Mouse (Mus musculus): ENCODE measurements around the gene Pdlim4. TPM values are rescaled to one million over a fixed set of nuclear protein-coding genes. Genes with fewer than 3 reads are reported as not detected.

Gene Pdlim4
- polyA plus RNA-seq, 1 experiment from 2014 or later: 3.9 TPM

DNA sequence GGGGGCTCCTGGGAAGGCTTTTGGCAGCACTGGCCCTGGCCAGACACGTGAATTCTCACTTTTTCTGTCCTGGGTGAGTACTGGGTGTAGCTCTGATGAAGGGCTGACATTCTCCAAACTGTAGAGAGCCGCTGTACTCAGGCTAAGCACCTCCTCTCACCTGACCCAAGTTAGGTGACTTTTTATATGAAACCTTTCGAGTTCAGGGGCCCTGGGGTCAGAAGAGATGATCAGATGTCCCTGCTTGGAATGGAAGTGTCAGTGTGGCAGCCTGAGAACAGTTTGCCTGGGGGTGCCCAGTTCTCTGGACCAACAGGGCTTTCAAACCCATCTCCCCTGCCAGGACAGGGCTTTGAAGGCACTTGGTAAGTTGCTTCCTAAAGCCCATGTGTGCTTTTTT is 39.3 kb upstream of the Pdlim4 start:
- no peak overlapping the region for H3K4me3 ChIP-seq (replicated peaks)
- peaks cover 12% of the 10 kb centered on the region for H3K4me1 ChIP-seq (replicated peaks)
- no peak overlapping the region for H3K9ac ChIP-seq
- peaks cover 5% of the 10 kb centered on the region for H3K27me3 ChIP-seq
- H3K4me2 ChIP-seq: no peak overlapping the region
- ATAC-seq (ENCODE audit: insufficient read depth): no peak
- H3K36me3 ChIP-seq (replicated peaks): no peaks in the 10 kb centered on the region
- 41% methylated on average over 3 of the region's 3 CpGs for WGBS (ENCODE audit: insufficient replicate concordance)
- H3K27ac ChIP-seq (replicated peaks): no peak overlapping the region
- no peaks in the 10 kb centered on the region for H3K9me3 ChIP-seq (replicated peaks)

DNA sequence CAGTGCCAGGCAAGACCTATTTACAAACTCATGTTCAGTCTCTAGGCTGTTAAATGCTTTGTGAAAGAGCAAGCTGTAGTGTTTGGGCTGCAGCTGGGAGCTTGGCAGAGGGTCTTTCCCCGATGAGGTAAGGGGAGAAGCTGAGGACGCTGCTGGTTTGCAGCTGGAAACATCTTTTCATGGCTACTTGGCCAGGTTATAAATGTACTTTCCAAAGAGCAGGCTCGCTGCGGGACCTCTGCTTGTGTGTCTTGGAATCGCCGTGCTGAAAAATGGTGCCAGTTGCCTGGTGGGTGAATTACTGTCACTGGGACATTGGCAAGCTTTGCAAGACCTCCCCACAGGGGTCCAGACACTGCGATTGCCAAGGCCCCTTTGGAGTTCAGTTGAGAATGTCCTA is 38.4 kb upstream of the Pdlim4 start:
- peaks cover 13% of the 10 kb centered on the region for H3K27me3 ChIP-seq
- WGBS (ENCODE audit: insufficient replicate concordance): 71% methylated on average over 7 of the region's 7 CpGs
- H3K36me3 ChIP-seq (replicated peaks): no peaks in the 10 kb centered on the region
- H3K9me3 ChIP-seq (replicated peaks): no peaks in the 10 kb centered on the region
- H3K4me3 ChIP-seq (replicated peaks): no peak overlapping the region
- H3K27ac ChIP-seq (replicated peaks): no peak overlapping the region
- H3K4me2 ChIP-seq: no peak overlapping the region
- no peak overlapping the region for H3K9ac ChIP-seq
- no peak for ATAC-seq (ENCODE audit: insufficient read depth)
- H3K4me1 ChIP-seq (replicated peaks): peaks cover 7% of the 10 kb centered on the region; the same call in 1 of the 2 replicates

- Histone ChIP-seq H3K4me1 (replicated peaks) (0 out of 2 replicates have a peak, but pooled peaks cover 4% of the 10 kb centered on the region), H3K9ac (no peak overlapping the region), H3K9me3 (replicated peaks) (no peaks in the 10 kb centered on the region), H3K36me3 (replicated peaks) (no peaks in the 10 kb centered on the region), H3K27ac (replicated peaks) (no peak overlapping the region), H3K27me3 (peaks cover 18% of the 10 kb centered on the region), H3K4me3 (replicated peaks) (no peak overlapping the region), H3K4me2 (no peak overlapping the region)
- 64% methylated on average over 3 of the region's 3 CpGs for WGBS (ENCODE audit: insufficient replicate concordance)
- no peak for ATAC-seq (ENCODE audit: insufficient read depth)
Measured at GRCm38 (mm10) chr11:54106676-54107075, 37.9 kb upstream of the Pdlim4 start.

DNA sequence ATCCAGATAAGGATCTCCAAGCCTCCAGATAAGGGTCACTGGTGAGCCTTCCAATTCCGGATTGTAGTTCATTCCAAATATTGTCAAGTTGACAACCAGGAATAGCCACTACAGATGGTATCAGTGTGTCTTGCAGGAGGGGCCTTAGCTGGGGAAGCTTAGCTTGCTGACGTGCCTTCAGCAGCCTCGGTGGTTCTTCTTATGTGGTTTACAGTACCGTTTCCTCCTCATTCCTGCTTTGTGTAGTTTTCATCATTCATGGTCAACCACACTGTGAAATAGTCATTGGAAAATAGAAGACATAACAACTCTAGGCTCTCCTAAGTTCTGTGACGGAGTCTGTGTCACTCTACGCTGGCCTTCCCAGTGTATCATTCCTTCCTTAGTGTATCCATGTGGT is 36.2 kb upstream of the Pdlim4 start:
- WGBS (ENCODE audit: insufficient replicate concordance): 43% methylated on average over 6 of the region's 6 CpGs

DNA sequence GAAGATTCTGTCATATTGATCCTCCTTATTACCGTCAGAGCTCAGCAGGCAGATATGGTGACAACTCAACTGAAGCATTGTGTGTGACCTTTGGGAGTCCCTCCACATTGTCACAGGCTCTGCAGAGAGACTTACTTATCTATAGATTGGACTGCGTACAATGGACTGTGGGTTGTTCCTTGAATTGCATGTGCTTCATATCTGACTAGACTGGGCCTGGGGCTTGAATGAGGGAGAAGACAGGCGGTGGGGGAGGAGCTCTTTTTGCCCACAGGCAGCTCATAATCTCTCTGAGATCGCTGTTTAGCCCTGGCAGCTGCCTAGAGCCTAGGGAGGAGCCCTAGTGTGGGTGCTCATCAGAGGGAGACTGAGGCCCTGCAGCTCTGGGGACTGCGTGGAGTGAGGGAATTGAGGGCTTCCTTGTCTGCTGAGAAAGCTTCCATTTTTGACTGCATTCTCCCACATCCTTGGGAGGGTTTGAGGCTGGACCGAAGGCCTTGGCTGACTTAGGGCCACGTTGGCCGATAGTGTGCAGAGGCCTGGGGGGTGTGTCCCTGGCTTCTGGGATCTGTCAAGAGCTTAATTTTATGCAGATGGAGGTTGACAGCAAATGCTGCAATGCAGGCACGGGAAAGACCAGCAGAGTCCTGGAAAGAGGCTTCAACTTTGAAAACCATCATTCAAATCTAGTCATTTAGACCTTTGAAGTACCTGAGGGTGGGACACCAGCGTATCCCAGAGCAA is 34.1 kb upstream of the Pdlim4 start:
- Histone ChIP-seq H3K4me2 (no peak overlapping the region), H3K9me3 (replicated peaks) (no peaks in the 10 kb centered on the region), H3K9ac (no peak overlapping the region), H3K36me3 (replicated peaks) (no peaks in the 10 kb centered on the region), H3K27me3 (peaks cover 51% of the 10 kb centered on the region), H3K4me1 (replicated peaks) (peaks cover 19% of the 10 kb centered on the region), H3K4me3 (replicated peaks) (no peak overlapping the region), H3K27ac (replicated peaks) (no peak overlapping the region)
- WGBS (ENCODE audit: insufficient replicate concordance): 48% methylated on average over 10 of the region's 10 CpGs
- ATAC-seq (ENCODE audit: insufficient read depth): peak; percentile 18; the same call in 1 of the 2 replicates

More for the DNA sequence above, 36.2 kb upstream of the Pdlim4 start:
- no peak overlapping the region for H3K4me2 ChIP-seq
- no peak for ATAC-seq (ENCODE audit: insufficient read depth)
- H3K9ac ChIP-seq: no peak overlapping the region
- H3K4me3 ChIP-seq (replicated peaks): no peak overlapping the region
- H3K27ac ChIP-seq (replicated peaks): no peak overlapping the region
- peaks cover 35% of the 10 kb centered on the region for H3K27me3 ChIP-seq
- peaks cover 19% of the 10 kb centered on the region for H3K4me1 ChIP-seq (replicated peaks)
- no peaks in the 10 kb centered on the region for H3K9me3 ChIP-seq (replicated peaks)
- no peaks in the 10 kb centered on the region for H3K36me3 ChIP-seq (replicated peaks)

DNA sequence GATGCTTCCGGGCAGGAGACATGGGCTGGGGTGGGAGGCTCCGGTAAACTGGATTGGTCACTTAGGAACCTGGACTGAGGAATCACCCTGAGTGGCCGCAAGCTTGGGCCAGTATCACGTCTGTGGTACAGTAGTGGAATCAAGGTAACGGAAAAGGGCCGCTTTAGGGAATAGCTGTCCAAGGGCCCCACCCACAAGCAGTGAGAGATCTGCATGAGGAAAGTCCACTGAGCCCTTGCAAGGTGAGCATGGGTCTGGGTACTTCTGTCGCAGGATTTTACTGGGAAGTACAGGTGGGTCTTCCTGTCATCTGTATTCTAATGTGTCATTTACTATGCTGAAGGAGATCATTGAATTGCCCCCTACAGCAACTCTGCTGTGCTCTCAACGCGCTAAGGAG is 32.9 kb upstream of the Pdlim4 start:
- H3K27me3 ChIP-seq: peaks cover 52% of the 10 kb centered on the region
- H3K4me3 ChIP-seq (replicated peaks): no peak overlapping the region
- peak overlapping the region; percentile 79; the same call in 1 of the 2 replicates for H3K4me2 ChIP-seq
- ATAC-seq (ENCODE audit: insufficient read depth): no peak
- no peak overlapping the region for H3K27ac ChIP-seq (replicated peaks)
- H3K9me3 ChIP-seq (replicated peaks): no peaks in the 10 kb centered on the region
- H3K36me3 ChIP-seq (replicated peaks): no peaks in the 10 kb centered on the region
- no peak overlapping the region for H3K9ac ChIP-seq
- peaks cover 19% of the 10 kb centered on the region for H3K4me1 ChIP-seq (replicated peaks)
- 69% methylated on average over 9 of the region's 9 CpGs for WGBS (ENCODE audit: insufficient replicate concordance)

DNA sequence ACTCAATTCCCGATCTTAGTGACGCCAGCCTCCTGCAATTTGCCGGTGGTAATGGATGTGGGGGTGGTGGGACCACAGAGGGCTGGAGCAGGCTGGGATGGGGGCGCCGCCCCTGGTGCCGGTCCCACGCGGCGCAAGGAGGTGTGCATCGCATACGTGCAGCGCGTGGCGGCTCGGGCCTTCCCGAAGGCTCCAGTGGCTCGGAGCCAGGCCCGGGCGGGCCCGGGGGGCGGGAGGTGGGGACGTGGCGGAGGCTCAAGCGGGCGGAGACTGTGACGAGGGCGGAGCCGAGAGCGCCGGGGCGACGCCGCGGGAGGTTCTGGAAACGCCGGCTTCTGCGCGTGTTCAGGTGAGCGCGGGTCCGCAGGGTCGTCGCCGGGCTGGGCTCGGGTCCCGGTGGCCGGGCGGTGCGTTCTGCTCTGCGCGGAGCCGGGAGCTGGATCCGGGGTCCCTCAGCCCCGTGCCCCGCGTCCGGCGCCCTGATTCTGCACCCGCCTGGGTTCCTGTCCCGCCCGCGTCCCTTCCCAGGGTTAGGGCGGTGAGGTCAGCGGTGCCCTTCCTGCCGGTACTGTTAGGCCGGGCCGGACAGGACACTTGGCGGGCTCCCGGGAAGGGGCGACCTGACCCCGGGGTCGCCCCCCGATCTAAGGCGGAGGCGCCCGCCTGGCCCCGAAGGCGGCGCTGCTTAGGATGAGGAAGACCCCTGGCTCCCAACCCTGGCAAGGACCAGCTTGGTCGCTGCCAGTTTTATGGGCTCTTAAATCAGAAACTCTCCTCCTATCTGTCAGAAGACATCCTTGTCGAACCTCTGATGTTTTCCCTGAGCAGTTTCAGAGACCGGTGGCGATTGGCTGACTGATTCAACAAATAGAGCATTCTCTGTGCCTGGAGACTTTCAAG is 32.1 kb upstream of the Pdlim4 start:
- Histone ChIP-seq H3K4me2 (peak overlapping the region; percentile 79), H3K4me1 (replicated peaks) (peaks cover 19% of the 10 kb centered on the region), H3K27me3 (peaks cover 52% of the 10 kb centered on the region), H3K4me3 (replicated peaks) (peak overlapping the region; percentile 56), H3K9ac (peak overlapping the region; percentile 25; the same call in 1 of the 2 replicates), H3K27ac (replicated peaks) (no peak overlapping the region), H3K9me3 (replicated peaks) (no peaks in the 10 kb centered on the region), H3K36me3 (replicated peaks) (no peaks in the 10 kb centered on the region)
- 1% methylated on average over 69 of the region's 83 CpGs for WGBS (ENCODE audit: insufficient replicate concordance)
- peak; percentile 75 for ATAC-seq (ENCODE audit: insufficient read depth)

DNA sequence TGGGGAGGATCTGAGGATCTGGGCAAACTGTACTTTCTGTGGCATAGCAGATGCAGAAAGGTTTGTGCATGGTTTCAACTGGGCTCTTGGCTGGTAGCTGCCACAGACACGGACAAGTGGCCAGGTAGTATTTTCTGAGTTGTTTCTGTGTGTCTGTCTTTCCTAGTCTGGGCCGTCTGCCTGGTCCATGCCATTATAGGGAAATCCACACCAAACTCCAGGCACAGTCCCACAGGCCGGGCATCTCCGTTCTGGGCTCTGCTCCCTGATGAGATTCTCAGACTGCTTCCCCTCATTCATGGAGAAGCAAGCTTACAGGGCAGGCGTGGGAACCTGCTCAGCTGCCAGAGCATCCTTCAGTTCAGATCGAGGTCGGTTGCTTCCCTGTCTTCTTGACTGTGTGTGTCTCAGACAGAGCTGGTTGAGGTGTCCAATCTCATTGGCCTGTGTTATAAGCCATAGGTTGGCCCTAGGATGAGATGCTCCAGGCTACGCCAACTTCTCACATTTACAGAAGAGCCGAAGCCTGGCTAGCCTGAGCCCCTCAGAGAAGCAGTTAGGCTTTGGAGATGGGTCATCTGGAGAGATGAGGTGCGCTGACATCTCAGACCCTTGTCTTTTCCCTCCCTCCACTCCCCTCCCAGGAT is 31.4 kb upstream of the Pdlim4 start, which contains the start of gene P4ha2:
TSS of gene P4ha2 (plus strand) at position 51 of the 647 bp plus-strand sequence.
- ATAC-seq (ENCODE audit: insufficient read depth): no peak
- peaks cover 52% of the 10 kb centered on the region for H3K27me3 ChIP-seq
- 44% methylated on average over 10 of the region's 10 CpGs for WGBS (ENCODE audit: insufficient replicate concordance)
- peaks cover 19% of the 10 kb centered on the region for H3K4me1 ChIP-seq (replicated peaks)
- peak within 1 kb of the TSS; percentile 56 for H3K4me3 ChIP-seq (replicated peaks)
- no peak within 1 kb of the TSS for H3K27ac ChIP-seq (replicated peaks)
- H3K9me3 ChIP-seq (replicated peaks): no peaks in the 10 kb centered on the region
- 0 out of 2 replicates have a peak within 1 kb of the TSS, but pooled peaks have one; percentile 25 for H3K9ac ChIP-seq
- peak within 1 kb of the TSS; percentile 79 for H3K4me2 ChIP-seq
- H3K36me3 ChIP-seq (replicated peaks): no peaks in the 10 kb centered on the region

DNA sequence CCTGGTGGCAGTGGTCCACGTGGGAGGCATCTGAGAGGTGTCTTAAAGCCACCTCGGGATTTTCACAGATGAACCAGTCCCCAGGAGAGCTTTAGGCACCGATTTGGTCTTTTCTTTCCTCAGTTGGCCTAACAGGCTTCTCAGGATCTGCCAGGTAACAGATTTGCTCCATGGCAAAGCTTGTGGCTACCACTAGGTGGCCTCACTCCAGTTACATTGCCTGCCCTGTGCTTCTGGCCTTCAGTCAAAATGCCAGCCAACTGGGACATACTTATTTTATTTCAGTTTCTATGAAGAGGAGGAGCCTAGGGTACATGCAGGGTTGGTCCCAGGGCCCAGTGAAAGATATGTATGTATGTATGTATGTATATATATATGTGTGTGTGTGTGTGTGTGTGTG is 24.2 kb upstream of the Pdlim4 start:
- Histone ChIP-seq H3K9me3 (replicated peaks) (no peaks in the 10 kb centered on the region), H3K27me3 (peaks cover 12% of the 10 kb centered on the region), H3K4me1 (replicated peaks) (0 out of 2 replicates have a peak, but pooled peaks cover 2% of the 10 kb centered on the region), H3K27ac (replicated peaks) (no peak overlapping the region), H3K36me3 (replicated peaks) (no peaks in the 10 kb centered on the region), H3K4me2 (no peak overlapping the region), H3K9ac (no peak overlapping the region), H3K4me3 (replicated peaks) (no peak overlapping the region)
- WGBS (ENCODE audit: insufficient replicate concordance): 7% methylated on average over 3 of the region's 3 CpGs
- no peak for ATAC-seq (ENCODE audit: insufficient read depth)

GRCm38 (mm10) chr11:54092188-54092587 is 23.4 kb upstream of the Pdlim4 start:
- H3K27me3 ChIP-seq: peaks cover 9% of the 10 kb centered on the region; the same call in 1 of the 2 replicates
- 0 out of 2 replicates have a peak, but pooled peaks cover 2% of the 10 kb centered on the region for H3K4me1 ChIP-seq (replicated peaks)
- H3K4me2 ChIP-seq: peak overlapping the region; percentile 23; the same call in 1 of the 2 replicates
- no peak overlapping the region for H3K9ac ChIP-seq
- 18% methylated on average over 7 of the region's 7 CpGs for WGBS (ENCODE audit: insufficient replicate concordance)
- no peak for ATAC-seq (ENCODE audit: insufficient read depth)
- no peak overlapping the region for H3K4me3 ChIP-seq (replicated peaks)
- no peaks in the 10 kb centered on the region for H3K9me3 ChIP-seq (replicated peaks)
- no peak overlapping the region for H3K27ac ChIP-seq (replicated peaks)
- H3K36me3 ChIP-seq (replicated peaks): no peaks in the 10 kb centered on the region

Data from liver, embryonic 15.5 days (tissue).